Mouse (Mus musculus): ENCODE data around the gene Rex1bd. TPM values are rescaled to one million over a fixed set of nuclear protein-coding genes. Genes with fewer than 3 reads are reported as not detected.

The Rex1bd gene
- polyA plus RNA-seq, 1 experiment from 2014 or later = 155 TPM

DNA sequence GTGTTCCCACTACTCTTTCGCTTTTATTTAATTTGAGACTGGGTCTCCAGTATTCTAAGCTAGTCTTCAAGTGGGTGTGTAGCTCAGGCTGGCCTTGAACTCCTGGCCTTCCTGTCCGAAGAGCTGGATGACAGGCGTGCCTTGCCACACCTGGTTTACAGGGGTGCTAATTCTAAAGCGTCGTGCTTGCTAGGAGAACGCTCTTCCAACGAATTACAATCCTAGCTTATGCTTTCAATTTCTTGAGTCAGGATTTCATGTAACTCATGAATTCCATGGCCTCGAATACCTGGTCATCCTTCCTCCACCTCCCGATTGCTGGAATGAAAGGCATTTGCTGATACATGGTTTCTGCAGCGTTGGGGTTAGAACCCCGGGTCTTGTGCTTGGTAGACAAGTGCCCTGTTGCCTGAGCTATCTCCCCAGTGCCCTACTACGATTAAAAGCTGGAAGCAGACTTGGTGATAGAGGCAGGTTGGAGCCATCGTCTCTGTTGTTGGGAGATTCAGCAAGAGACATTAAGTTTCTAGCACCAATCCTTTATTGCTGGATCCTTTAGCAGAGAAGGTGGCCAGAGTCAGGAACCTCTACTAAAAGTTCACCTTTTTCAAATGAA, 21.7 kb upstream of the Rex1bd start:
- peak overlapping the region; percentile 78 for H3K9ac ChIP-seq
- H3K4me2 ChIP-seq (replicated peaks) = peak overlapping the region; percentile 74
- H3K9me3 ChIP-seq (replicated peaks) = no peaks in the 10 kb centered on the region
- ATAC-seq (ENCODE audit: insufficient number of reproducible peaks, low FRiP score, low TSS enrichment, low read depth) = no peak
- 24% methylated on average over 13 of the region's 13 CpGs for WGBS
- peaks cover 38% of the 10 kb centered on the region for H3K36me3 ChIP-seq
- H3K4me1 ChIP-seq = peaks cover 32% of the 10 kb centered on the region
- H3K27me3 ChIP-seq = no peaks in the 10 kb centered on the region
- H3K4me3 ChIP-seq (replicated peaks) = peak overlapping the region; percentile 86
- peak overlapping the region; percentile 89 for H3K27ac ChIP-seq (replicated peaks)

GRCm38 (mm10) chr8:70527512-70528181, 21.1 kb upstream of the Rex1bd start, which contains the start of the genes Fkbp8 and Kxd1:
Gene Fkbp8 (plus strand): TSS chr8:70527724.
Gene Kxd1 (minus strand): TSS chr8:70527956.
- no peaks in the 10 kb centered on the region for H3K27me3 ChIP-seq
- 1% methylated on average over 61 of the region's 61 CpGs for WGBS
- H3K4me1 ChIP-seq = peaks cover 33% of the 10 kb centered on the region
- H3K4me2 ChIP-seq (replicated peaks) = peak within 1 kb of the TSS; percentile 74
- H3K9me3 ChIP-seq (replicated peaks) = no peaks in the 10 kb centered on the region
- H3K9ac ChIP-seq = peak within 1 kb of the TSS; percentile 78
- H3K27ac ChIP-seq (replicated peaks) = peak within 1 kb of the TSS; percentile 89
- peak; percentile 93 for ATAC-seq (ENCODE audit: insufficient number of reproducible peaks, low FRiP score, low TSS enrichment, low read depth)
- H3K36me3 ChIP-seq = peaks cover 31% of the 10 kb centered on the region
- peak within 1 kb of the TSS; percentile 86 for H3K4me3 ChIP-seq (replicated peaks)

- H3K4me3 ChIP-seq (replicated peaks) = peak overlapping the region; percentile 86
- H3K36me3 ChIP-seq = peaks cover 26% of the 10 kb centered on the region
- H3K9ac ChIP-seq = peak overlapping the region; percentile 78
- peak overlapping the region; percentile 89 for H3K27ac ChIP-seq (replicated peaks)
- H3K27me3 ChIP-seq = no peaks in the 10 kb centered on the region
- peaks cover 37% of the 10 kb centered on the region for H3K4me1 ChIP-seq
- ATAC-seq (ENCODE audit: insufficient number of reproducible peaks, low FRiP score, low TSS enrichment, low read depth) = no peak
- no peaks in the 10 kb centered on the region for H3K9me3 ChIP-seq (replicated peaks)
- H3K4me2 ChIP-seq (replicated peaks) = peak overlapping the region; percentile 74
- WGBS = 4% methylated on average over 8 of the region's 8 CpGs
Measured at GRCm38 (mm10) chr8:70527111-70527511, 20.6 kb upstream of the Rex1bd start.

- Histone ChIP-seq H3K9ac (peak overlapping the region; percentile 72), H3K36me3 (peaks cover 8% of the 10 kb centered on the region; the same call in 1 of the 2 replicates), H3K4me2 (replicated peaks) (peak overlapping the region; percentile 73), H3K4me1 (peaks cover 23% of the 10 kb centered on the region), H3K27me3 (no peaks in the 10 kb centered on the region), H3K27ac (replicated peaks) (peak overlapping the region; percentile 85), H3K9me3 (replicated peaks) (no peaks in the 10 kb centered on the region), H3K4me3 (replicated peaks) (peak overlapping the region; percentile 85)
- peak; percentile 88 for ATAC-seq (ENCODE audit: insufficient number of reproducible peaks, low FRiP score, low TSS enrichment, low read depth)
- WGBS = under 1% methylated on average over 50 of the region's 51 CpGs
Measured at GRCm38 (mm10) chr8:70522592-70523403, 16.2 kb upstream of the Rex1bd start.

- peaks cover 13% of the 10 kb centered on the region for H3K4me1 ChIP-seq
- peaks cover 23% of the 10 kb centered on the region for H3K36me3 ChIP-seq
- H3K27me3 ChIP-seq = no peaks in the 10 kb centered on the region
- no peak for ATAC-seq (ENCODE audit: insufficient number of reproducible peaks, low FRiP score, low TSS enrichment, low read depth)
- no peak overlapping the region for H3K9ac ChIP-seq
- WGBS = 62% methylated on average over 2 of the region's 2 CpGs
- H3K9me3 ChIP-seq (replicated peaks) = no peaks in the 10 kb centered on the region
- H3K4me2 ChIP-seq (replicated peaks) = no peak overlapping the region
- H3K4me3 ChIP-seq (replicated peaks) = no peak overlapping the region
- H3K27ac ChIP-seq (replicated peaks) = no peak overlapping the region
Measured at GRCm38 (mm10) chr8:70519606-70520005, 13.1 kb upstream of the Rex1bd start.

DNA sequence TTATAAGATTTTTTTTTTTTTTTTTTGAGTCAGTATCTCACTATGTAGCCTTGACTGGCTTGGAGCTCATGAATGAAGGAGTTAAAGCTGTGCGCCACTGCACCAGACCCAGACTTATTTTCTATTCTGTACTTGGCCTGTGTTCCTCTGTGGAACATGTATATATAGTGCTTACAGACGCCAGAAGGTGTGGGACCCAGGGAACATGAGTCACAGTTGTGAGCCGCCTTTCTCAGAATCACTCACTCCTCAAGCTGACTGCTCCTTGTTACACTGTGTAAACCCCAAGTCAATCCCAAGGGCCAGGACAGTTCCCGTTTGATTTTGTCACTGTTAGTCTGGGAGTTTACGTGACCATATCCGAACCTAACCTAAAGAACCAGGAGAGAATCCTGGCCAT, 12.5 kb upstream of the Rex1bd start:
- Histone ChIP-seq H3K27me3 (no peaks in the 10 kb centered on the region), H3K27ac (replicated peaks) (no peak overlapping the region), H3K9me3 (replicated peaks) (no peaks in the 10 kb centered on the region), H3K36me3 (peaks cover 23% of the 10 kb centered on the region), H3K9ac (no peak overlapping the region), H3K4me2 (replicated peaks) (no peak overlapping the region), H3K4me1 (peaks cover 13% of the 10 kb centered on the region), H3K4me3 (replicated peaks) (no peak overlapping the region)
- no peak for ATAC-seq (ENCODE audit: insufficient number of reproducible peaks, low FRiP score, low TSS enrichment, low read depth)
- 90% methylated on average over 6 of the region's 6 CpGs for WGBS

- Histone ChIP-seq H3K9me3 (replicated peaks) (no peaks in the 10 kb centered on the region), H3K4me1 (peaks cover 9% of the 10 kb centered on the region), H3K27me3 (no peaks in the 10 kb centered on the region), H3K27ac (replicated peaks) (no peak overlapping the region), H3K4me3 (replicated peaks) (no peak overlapping the region), H3K36me3 (peaks cover 31% of the 10 kb centered on the region), H3K4me2 (replicated peaks) (no peak overlapping the region), H3K9ac (no peak overlapping the region)
- no peak for ATAC-seq (ENCODE audit: insufficient number of reproducible peaks, low FRiP score, low TSS enrichment, low read depth)
- WGBS = 57% methylated on average over 10 of the region's 10 CpGs
Measured at GRCm38 (mm10) chr8:70517940-70518643, 11.5 kb upstream of the Rex1bd start.

GRCm38 (mm10) chr8:70513441-70513840, 6.9 kb upstream of the Rex1bd start:
- no peak overlapping the region for H3K9ac ChIP-seq
- 49% methylated on average over 2 of the region's 2 CpGs for WGBS
- no peak overlapping the region for H3K4me3 ChIP-seq (replicated peaks)
- H3K36me3 ChIP-seq = peaks cover 39% of the 10 kb centered on the region
- H3K4me2 ChIP-seq (replicated peaks) = no peak overlapping the region
- no peaks in the 10 kb centered on the region for H3K9me3 ChIP-seq (replicated peaks)
- H3K4me1 ChIP-seq = peaks cover 19% of the 10 kb centered on the region
- no peaks in the 10 kb centered on the region for H3K27me3 ChIP-seq
- no peak for ATAC-seq (ENCODE audit: insufficient number of reproducible peaks, low FRiP score, low TSS enrichment, low read depth)
- H3K27ac ChIP-seq (replicated peaks) = no peak overlapping the region

DNA sequence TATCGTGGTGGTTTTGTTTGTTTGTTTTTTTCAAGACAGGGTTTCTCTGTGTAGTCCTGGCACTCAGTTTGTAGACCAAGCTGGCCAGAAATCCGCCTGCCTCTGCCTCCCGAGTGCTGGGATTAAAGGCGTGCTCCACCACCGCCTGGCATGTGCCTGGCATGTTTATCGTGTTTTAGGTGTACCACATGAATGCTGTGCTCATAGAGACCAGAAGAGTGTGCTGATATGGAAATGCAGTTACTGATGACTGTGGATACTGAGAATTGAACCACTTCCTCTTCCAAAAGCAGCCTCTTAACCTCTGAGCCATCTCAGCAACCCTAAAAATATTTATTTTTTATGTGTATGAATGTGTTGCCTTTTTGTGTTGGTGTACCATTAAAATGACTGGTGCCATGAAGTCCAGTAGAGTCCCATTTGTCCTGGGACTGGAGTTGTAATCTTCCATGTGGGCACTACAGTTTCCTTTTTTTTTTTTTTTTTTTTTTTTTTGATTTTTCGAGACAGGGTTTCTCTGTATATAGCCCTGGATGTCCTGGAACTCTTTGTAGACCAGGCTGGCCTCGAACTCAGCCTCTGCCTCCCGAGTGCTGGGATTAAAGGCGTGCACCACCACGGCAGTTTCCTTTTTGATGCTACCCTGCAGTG, 5.8 kb upstream of the Rex1bd start:
- H3K27me3 ChIP-seq = no peaks in the 10 kb centered on the region
- no peak overlapping the region for H3K27ac ChIP-seq (replicated peaks)
- no peaks in the 10 kb centered on the region for H3K9me3 ChIP-seq (replicated peaks)
- peaks cover 21% of the 10 kb centered on the region for H3K4me1 ChIP-seq
- no peak overlapping the region for H3K4me3 ChIP-seq (replicated peaks)
- no peak for ATAC-seq (ENCODE audit: insufficient number of reproducible peaks, low FRiP score, low TSS enrichment, low read depth)
- H3K9ac ChIP-seq = no peak overlapping the region
- 92% methylated on average over 11 of the region's 11 CpGs for WGBS
- no peak overlapping the region for H3K4me2 ChIP-seq (replicated peaks)
- peaks cover 48% of the 10 kb centered on the region for H3K36me3 ChIP-seq

GRCm38 (mm10) chr8:70511770-70512169, 5.2 kb upstream of the Rex1bd start:
- peaks cover 54% of the 10 kb centered on the region for H3K36me3 ChIP-seq
- no peak overlapping the region for H3K9ac ChIP-seq
- no peaks in the 10 kb centered on the region for H3K27me3 ChIP-seq
- peaks cover 27% of the 10 kb centered on the region for H3K4me1 ChIP-seq
- no peaks in the 10 kb centered on the region for H3K9me3 ChIP-seq (replicated peaks)
- H3K4me2 ChIP-seq (replicated peaks) = no peak overlapping the region
- no peak for ATAC-seq (ENCODE audit: insufficient number of reproducible peaks, low FRiP score, low TSS enrichment, low read depth)
- H3K4me3 ChIP-seq (replicated peaks) = peak overlapping the region; percentile 77; the same call in 1 of the 2 replicates
- WGBS = 94% methylated on average over 2 of the region's 2 CpGs
- H3K27ac ChIP-seq (replicated peaks) = no peak overlapping the region

Data from embryonic facial prominence, embryonic 15.5 days (tissue).